Mouse (Mus musculus): ENCODE measurements around the gene Dgke. TPM values are rescaled to one million over a fixed set of nuclear protein-coding genes. Genes with fewer than 3 reads are reported as not detected.

Dgke gene
- total and polyA plus RNA-seq, 2 experiments from 2014 or later: 14.6 to 37.8 TPM

- DNase-seq (no peak), ATAC-seq (no peak)
- WGBS: 82% methylated on average over 4 of the region's 4 CpGs
These were observed 9.7 kb upstream of the Dgke start for GRCm38 (mm10) chr11:89076370-89076821.

GRCm38 (mm10) chr11:89074783-89075413 is 8.2 kb upstream of the Dgke start:
- Histone ChIP-seq H3K9ac (peak overlapping the region; percentile 39), H3K4me2 (ENCODE audit: low read depth) (no peak overlapping the region), H3K27me3 (ENCODE audit: insufficient read depth, low read length) (no peaks in the 10 kb centered on the region), H3K27ac (ENCODE audit: low read depth, low read length) (no peak overlapping the region), H3K9me3 (ENCODE audit: low read length) (no peaks in the 10 kb centered on the region), H3K4me3 (ENCODE audit: low read depth, low read length) (no peak overlapping the region), H3K36me3 (ENCODE audit: insufficient read depth) (no peaks in the 10 kb centered on the region), H3K4me1 (ENCODE audit: insufficient read depth) (no peaks in the 10 kb centered on the region)
- ATAC-seq: no peak
- no peak for DNase-seq
- WGBS: 40% methylated on average over 19 of the region's 19 CpGs
- TF ChIP-seq CTCF (IDR thresholded peaks at IDR 0.05; ENCODE audit: low read depth): no peak

More at GRCm38 (mm10) chr11:89076370-89076821, 9.7 kb upstream of the Dgke start:
- H3K4me1 ChIP-seq (ENCODE audit: insufficient read depth): no peaks in the 10 kb centered on the region
- H3K27ac ChIP-seq (ENCODE audit: low read depth, low read length): no peak overlapping the region
- no peaks in the 10 kb centered on the region for H3K36me3 ChIP-seq (ENCODE audit: insufficient read depth)
- TF ChIP-seq CTCF (IDR thresholded peaks at IDR 0.05; ENCODE audit: low read depth): no peak
- H3K4me2 ChIP-seq (ENCODE audit: low read depth): no peak overlapping the region
- H3K9ac ChIP-seq: no peak overlapping the region
- no peaks in the 10 kb centered on the region for H3K9me3 ChIP-seq (ENCODE audit: low read length)
- no peaks in the 10 kb centered on the region for H3K27me3 ChIP-seq (ENCODE audit: insufficient read depth, low read length)
- no peak overlapping the region for H3K4me3 ChIP-seq (ENCODE audit: low read depth, low read length)

GRCm38 (mm10) chr11:89073541-89073940 is 6.9 kb upstream of the Dgke start, which contains the start of gene Gm525:
Gm525 (plus strand) TSS chr11:89073841.
- Histone ChIP-seq H3K9me3 (ENCODE audit: low read length) (no peaks in the 10 kb centered on the region), H3K36me3 (ENCODE audit: insufficient read depth) (no peaks in the 10 kb centered on the region), H3K27ac (ENCODE audit: low read depth, low read length) (no peak within 1 kb of the TSS), H3K4me1 (ENCODE audit: insufficient read depth) (no peaks in the 10 kb centered on the region), H3K9ac (peak within 1 kb of the TSS; percentile 39; the same call in 1 of the 2 replicates), H3K4me2 (ENCODE audit: low read depth) (no peak within 1 kb of the TSS), H3K27me3 (ENCODE audit: insufficient read depth, low read length) (no peaks in the 10 kb centered on the region), H3K4me3 (ENCODE audit: low read depth, low read length) (no peak within 1 kb of the TSS)
- 91% methylated on average over 8 of the region's 8 CpGs for WGBS
- DNase-seq (no peak), ATAC-seq (no peak)
- no peak for TF ChIP-seq CTCF (IDR thresholded peaks at IDR 0.05; ENCODE audit: low read depth)

DNA sequence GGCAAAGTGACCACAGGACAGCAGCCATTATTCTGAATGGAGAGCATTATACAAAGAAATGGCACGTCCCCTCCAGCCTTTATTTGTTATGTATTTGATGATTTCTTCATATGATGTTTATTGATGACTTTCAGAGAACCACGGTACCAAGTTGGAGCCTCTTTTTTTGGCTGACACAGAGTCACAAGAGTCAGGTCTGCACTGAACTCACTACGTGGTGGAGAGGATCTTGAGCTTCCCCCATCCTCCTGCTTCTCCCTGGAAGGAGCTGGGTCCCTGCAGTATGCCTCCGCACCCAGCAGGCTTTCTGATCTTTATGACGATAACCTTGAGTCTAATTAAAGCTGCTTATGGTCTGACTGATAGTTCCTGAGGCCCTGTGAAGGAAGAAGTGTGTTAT is 4.9 kb upstream of the Dgke start:
- no peak for DNase-seq
- Histone ChIP-seq H3K9ac (no peak overlapping the region), H3K4me3 (ENCODE audit: low read depth, low read length) (no peak overlapping the region), H3K27me3 (ENCODE audit: insufficient read depth, low read length) (no peaks in the 10 kb centered on the region), H3K4me2 (ENCODE audit: low read depth) (no peak overlapping the region), H3K9me3 (ENCODE audit: low read length) (no peaks in the 10 kb centered on the region), H3K4me1 (ENCODE audit: insufficient read depth) (no peaks in the 10 kb centered on the region), H3K36me3 (ENCODE audit: insufficient read depth) (no peaks in the 10 kb centered on the region), H3K27ac (ENCODE audit: low read depth, low read length) (no peak overlapping the region)
- ATAC-seq: no peak
- WGBS: 77% methylated on average over 5 of the region's 5 CpGs
- TF ChIP-seq CTCF (IDR thresholded peaks at IDR 0.05; ENCODE audit: low read depth): no peak

DNA sequence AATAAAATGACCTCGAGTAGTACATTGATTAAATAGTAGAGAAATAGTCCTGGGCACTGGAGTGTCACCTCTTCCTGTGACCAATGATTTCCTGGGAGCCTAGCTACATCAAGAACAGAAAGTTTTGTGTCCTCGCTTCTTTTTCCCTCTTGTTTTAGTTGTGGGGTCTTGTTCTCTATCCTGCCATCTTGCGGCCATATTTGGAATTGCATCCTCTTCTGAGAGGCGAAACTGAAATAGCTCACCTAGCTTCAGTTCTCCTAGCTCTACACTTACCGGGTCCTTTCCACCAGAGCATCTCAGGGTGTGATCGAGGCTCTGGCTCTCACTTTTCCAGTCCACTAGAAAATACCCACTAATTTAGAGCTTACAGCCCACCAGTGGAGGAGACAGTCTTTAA is 2.7 kb upstream of the Dgke start:
- Histone ChIP-seq H3K4me1 (ENCODE audit: insufficient read depth) (no peaks in the 10 kb centered on the region), H3K27me3 (ENCODE audit: insufficient read depth, low read length) (no peaks in the 10 kb centered on the region), H3K4me2 (ENCODE audit: low read depth) (no peak overlapping the region), H3K9me3 (ENCODE audit: low read length) (no peaks in the 10 kb centered on the region), H3K36me3 (ENCODE audit: insufficient read depth) (no peaks in the 10 kb centered on the region), H3K27ac (ENCODE audit: low read depth, low read length) (no peak overlapping the region), H3K9ac (no peak overlapping the region), H3K4me3 (ENCODE audit: low read depth, low read length) (no peak overlapping the region)
- peak; percentile 76 for DNase-seq
- TF ChIP-seq CTCF (IDR thresholded peaks at IDR 0.05; ENCODE audit: low read depth): peak; percentile 84
- ATAC-seq: no peak
- WGBS: 27% methylated on average over 6 of the region's 6 CpGs

- 89% methylated on average over 14 of the region's 14 CpGs for whole genome bisulfite sequencing
- H3K4me2 ChIP-seq (ENCODE audit: low read depth): no peak overlapping the region
- ATAC-seq (no peak), DNase-seq (no peak)
- H3K9me3 ChIP-seq (ENCODE audit: low read length): no peaks in the 10 kb centered on the region
- no peak overlapping the region for H3K4me3 ChIP-seq (ENCODE audit: low read depth, low read length)
- H3K4me1 ChIP-seq (ENCODE audit: insufficient read depth): no peaks in the 10 kb centered on the region
- H3K27ac ChIP-seq (ENCODE audit: low read depth, low read length): no peak overlapping the region
- TF ChIP-seq CTCF (IDR thresholded peaks at IDR 0.05; ENCODE audit: low read depth): no peak
- H3K27me3 ChIP-seq (ENCODE audit: insufficient read depth, low read length): no peaks in the 10 kb centered on the region
- no peaks in the 10 kb centered on the region for H3K36me3 ChIP-seq (ENCODE audit: insufficient read depth)
- H3K9ac ChIP-seq: no peak overlapping the region
These were observed 2.0 kb upstream of the Dgke start for GRCm38 (mm10) chr11:89068649-89069048.

GRCm38 (mm10) chr11:89067871-89068490 is 1.3 kb upstream of the Dgke start:
- ATAC-seq: no peak
- no peak for DNase-seq
- no peak for TF ChIP-seq CTCF (IDR thresholded peaks at IDR 0.05; ENCODE audit: low read depth)
- Histone ChIP-seq H3K27ac (ENCODE audit: low read depth, low read length) (no peak overlapping the region), H3K27me3 (ENCODE audit: insufficient read depth, low read length) (no peaks in the 10 kb centered on the region), H3K4me3 (ENCODE audit: low read depth, low read length) (no peak overlapping the region), H3K9me3 (ENCODE audit: low read length) (no peaks in the 10 kb centered on the region), H3K36me3 (ENCODE audit: insufficient read depth) (no peaks in the 10 kb centered on the region), H3K4me2 (ENCODE audit: low read depth) (no peak overlapping the region), H3K9ac (no peak overlapping the region), H3K4me1 (ENCODE audit: insufficient read depth) (no peaks in the 10 kb centered on the region)
- WGBS: 78% methylated on average over 11 of the region's 11 CpGs

All from forebrain, postnatal 0 days (tissue).